Mouse (Mus musculus): ENCODE measurements around the gene Cby1.
A peak's percentile ranks its signal among the peaks of the same experiment; 100 is the strongest.
"Not testable (repeated sequence)": the region's sequence is repeated elsewhere in the genome, so short reads cannot be mapped to it uniquely, and the experiment has no call there.

The Cby1 gene

DNA sequence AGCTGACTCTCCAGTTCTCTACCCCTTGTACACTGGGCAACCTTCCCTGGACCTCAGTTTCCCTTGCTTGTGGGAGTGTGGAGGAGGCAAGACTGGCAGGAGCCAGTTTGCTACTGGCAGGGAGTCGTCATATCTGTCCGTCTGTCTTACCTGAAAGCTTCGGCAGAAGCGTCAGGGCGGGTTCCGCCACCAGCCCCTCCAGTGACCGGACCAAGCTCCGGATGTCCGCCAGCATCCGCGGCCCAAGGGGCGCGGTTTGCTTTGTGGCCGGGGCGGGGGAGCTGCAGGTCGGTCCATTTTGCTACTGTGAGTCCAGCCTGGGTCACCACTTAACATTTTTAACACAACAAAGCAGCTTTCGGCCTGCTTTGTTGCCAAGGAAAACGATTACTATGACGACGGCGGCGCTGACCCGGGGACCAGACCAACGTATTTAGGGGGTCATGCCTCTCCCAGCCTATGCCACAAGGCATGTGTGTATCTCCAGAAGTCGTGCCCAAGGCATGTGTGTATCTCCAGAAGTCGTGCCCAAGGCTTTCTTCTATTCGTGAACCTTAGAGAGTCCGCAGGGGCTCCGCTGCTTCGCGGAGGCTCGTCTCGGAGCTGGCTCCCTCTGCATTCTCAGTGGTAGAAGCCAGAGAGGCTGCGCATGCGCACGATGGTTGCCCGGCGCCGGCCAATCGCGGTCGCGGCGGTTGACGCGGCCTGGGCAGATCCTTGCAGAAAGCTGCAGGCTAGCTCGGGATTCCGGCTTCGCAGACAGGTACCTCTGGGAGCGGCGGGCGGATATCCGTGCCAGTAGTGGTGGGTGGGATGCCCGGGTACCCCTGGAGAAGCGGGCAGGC, at the start of gene Cby1, which contains the start of gene Fam227a:
Cby1 (plus strand) TSS at position 669 of the 845 bp plus-strand sequence.
Fam227a (minus strand) TSS at position 426 of the 845 bp plus-strand sequence.
- DNase-seq (ENCODE audit: low spot score in 2 of 2): peak; percentile 91 to 92

GRCm38 (mm10) chr15:79609226-79609625, 49.8 kb upstream of the Cby1 start:
- DNase-seq (ENCODE audit: low spot score in 2 of 2): no peak

GRCm38 (mm10) chr15:79615501-79615900, 43.5 kb upstream of the Cby1 start:
- DNase-seq (ENCODE audit: low spot score in 2 of 2): no peak

GRCm38 (mm10) chr15:79616729-79617128, 42.3 kb upstream of the Cby1 start:
- no peak for DNase-seq (ENCODE audit: low spot score in 2 of 2)

GRCm38 (mm10) chr15:79617135-79617534, 41.9 kb upstream of the Cby1 start:
- DNase-seq (ENCODE audit: low spot score in 2 of 2): no peak

DNA sequence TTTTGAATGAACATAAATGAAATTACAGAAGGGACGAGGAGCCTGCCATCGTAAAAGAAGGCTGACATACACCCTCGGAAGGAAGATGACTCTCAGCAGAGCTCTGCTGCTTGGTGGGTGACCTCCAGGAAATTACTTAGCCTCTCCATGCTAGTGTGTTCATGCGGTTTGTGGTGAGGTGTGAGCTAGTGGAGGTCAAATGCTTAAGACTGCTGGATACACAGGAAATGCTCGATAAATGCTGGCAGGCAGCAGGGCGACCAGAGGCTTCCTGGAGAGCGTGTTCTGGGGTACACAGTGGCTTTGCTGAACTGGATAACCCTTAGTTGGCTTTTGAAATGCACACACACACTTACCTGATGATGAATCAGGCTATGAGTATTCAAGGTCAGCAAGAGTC, 40.5 kb upstream of the Cby1 start:
- DNase-seq (ENCODE audit: low spot score in 2 of 2): no peak

- DNase-seq (ENCODE audit: low spot score in 2 of 2): no peak
These were observed 39.1 kb upstream of the Cby1 start for GRCm38 (mm10) chr15:79619770-79620414.

DNA sequence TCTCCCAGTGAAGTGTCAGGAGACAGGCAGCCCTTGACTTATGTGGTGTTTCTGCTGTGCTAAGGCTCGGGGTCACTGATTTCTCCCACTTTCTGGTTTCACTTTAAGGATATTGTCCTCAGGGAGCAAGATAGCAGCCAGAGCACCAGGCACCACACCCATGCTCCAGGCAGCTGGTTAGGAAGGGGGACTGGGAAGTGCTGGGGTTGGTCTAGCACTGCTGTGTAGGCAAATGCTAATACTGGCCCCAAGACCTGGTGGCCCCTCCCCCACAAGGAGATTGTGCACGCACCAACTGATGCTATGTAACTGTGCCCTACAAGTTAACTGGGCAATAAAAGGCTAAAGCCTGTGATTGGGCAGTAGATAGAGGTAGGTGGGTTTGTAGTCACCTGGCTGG, 28.5 kb upstream of the Cby1 start:
- no peak for DNase-seq (ENCODE audit: low spot score in 2 of 2)

- DNase-seq (ENCODE audit: low spot score in 2 of 2): no peak
These were observed 17.7 kb upstream of the Cby1 start for GRCm38 (mm10) chr15:79641135-79641817.

DNA sequence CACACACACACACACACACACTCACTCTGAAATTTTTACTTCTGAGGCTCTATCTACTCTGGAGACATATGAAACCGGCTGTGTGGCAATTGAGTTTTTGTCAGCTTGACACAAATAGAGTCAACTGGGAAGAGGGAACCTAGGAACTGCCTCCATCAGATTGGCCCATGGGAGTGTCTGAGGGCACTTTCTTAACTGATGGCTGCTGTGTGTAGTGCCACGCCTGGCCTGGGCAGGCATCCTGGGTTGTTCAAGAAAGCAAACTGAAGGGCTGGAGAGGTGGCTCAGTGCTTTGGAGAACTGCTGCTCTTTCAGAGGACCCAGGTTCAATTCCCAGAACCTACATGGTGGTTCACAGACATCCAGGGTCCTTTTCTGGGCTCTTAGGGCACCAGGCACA, 13.5 kb upstream of the Cby1 start:
- DNase-seq (ENCODE audit: low spot score in 2 of 2): no peak

DNA sequence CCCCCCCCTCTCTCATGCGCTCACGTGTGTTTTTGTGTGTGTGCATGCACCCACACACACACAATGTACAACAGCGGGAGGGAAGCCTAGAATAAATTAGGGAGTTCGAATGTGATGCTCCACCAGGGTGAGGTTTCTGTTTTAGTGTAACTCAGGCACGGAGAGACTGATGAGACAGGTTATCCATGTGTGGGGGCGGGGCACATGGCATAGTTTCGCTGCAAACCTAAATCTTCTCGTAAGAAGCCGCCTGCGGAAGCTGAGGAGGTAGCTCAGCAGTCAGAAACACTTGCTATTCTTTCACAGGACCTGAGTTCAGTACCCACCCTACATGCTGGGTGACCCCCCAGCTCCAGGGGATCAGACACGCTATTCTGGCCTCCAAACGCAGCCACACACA, 10.9 kb upstream of the Cby1 start:
- no peak for DNase-seq (ENCODE audit: low spot score in 2 of 2)

DNA sequence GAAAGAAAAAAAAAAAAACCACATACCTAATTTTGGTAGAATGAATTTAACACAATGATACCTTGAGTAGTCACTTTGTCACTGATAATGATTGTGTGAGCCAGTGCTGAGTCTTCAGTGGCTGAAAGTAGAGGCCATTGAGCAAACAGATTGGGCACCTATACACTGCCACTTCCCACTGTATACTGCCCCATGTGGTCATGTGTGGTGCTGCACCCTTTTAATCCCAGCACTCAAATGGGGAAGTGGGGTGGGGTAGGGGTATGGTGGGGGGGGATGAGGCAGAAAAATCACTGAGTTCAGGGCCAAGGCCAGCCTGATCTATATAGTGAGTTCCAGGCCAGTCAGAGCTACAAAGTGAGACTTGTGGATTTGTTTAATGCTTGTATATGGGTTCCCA, 8.4 kb upstream of the Cby1 start:
- DNase-seq (ENCODE audit: low spot score in 2 of 2): no peak

- DNase-seq (ENCODE audit: low spot score in 2 of 2): no peak
These were observed 7.5 kb upstream of the Cby1 start for GRCm38 (mm10) chr15:79651481-79651880.

DNA sequence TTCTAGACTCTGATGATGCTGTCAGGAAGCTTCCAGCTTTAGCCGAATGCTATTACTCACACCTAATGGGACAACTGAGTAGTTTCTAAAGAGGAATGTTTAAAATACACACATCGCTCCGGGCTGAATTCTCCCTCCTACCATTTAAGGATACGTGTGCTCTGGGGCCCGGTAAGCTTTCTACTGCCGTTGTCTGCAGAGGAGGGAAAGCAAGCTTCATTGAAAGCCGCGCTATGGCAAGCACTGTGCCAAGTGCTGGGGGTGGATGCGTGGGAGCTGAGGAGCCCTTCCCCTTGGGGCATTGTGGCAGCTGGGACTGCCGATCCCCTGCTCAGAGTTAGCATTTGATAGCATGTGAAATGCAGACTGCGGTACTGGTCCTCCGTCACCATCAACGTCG, 2.5 kb upstream of the Cby1 start:
- no peak for DNase-seq (ENCODE audit: low spot score in 2 of 2)

DNA sequence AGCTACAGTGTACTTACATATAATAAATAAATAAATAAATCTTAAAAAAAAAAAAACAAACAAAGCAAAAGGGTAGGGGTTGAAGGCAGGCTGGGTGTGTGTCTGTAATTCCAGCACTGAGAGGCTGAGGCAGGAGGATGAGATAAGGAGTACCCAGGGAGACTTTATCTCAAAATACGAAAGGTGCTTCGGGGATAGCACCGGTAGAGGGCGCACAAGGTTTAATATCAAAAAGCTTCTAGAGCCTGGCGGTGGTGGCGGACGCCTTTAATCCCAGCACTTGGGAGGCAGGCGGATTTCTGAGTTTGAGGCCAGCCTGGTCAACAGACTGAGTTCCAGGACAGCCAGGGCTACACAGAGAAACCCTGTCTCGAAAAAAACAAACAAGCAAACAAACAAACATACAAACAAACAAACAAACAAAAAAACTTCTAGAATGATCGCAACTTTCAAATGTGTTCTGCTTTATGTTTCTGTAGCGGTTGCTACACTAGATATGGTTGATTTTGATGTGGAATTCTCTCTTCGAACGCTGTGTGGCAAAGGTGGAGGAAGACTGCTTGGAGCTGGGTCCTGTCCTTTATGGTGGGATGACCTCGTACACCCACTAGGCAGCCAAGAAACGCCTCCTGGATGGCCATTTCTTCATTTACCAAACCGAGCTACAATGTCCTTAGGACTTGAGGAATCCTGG, 1.0 kb upstream of the Cby1 start:
- peak; percentile 64 to 73 for DNase-seq (ENCODE audit: low spot score in 2 of 2)

DNA sequence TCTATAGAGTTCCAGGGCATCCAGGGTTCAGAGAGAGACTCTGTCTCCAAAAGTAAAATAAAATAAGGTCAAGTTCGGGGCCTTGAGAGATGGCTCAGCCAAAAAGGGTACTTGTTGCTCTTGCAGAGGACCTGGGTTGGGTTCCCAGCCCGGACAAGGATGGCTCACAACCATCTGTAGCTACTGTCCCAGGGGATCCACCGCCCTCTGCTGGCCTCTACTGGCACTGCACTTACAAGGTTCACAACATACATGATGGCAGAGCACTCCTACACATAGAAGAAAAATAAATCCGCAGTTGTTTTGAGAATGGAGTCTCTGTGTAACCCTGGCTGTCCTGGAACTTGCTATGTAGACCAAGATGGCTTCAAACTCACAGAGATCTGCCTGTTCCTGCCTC, 2.9 kb downstream of the Cby1 start:
- no peak for DNase-seq (ENCODE audit: low spot score in 2 of 2)

- DNase-seq (ENCODE audit: low spot score in 2 of 2): no peak
These were observed 5.7 kb downstream of the Cby1 start for GRCm38 (mm10) chr15:79664666-79665065.

GRCm38 (mm10) chr15:79669195-79669594, 10.2 kb downstream of the Cby1 start:
- DNase-seq (ENCODE audit: low spot score in 2 of 2): no peak

DNA sequence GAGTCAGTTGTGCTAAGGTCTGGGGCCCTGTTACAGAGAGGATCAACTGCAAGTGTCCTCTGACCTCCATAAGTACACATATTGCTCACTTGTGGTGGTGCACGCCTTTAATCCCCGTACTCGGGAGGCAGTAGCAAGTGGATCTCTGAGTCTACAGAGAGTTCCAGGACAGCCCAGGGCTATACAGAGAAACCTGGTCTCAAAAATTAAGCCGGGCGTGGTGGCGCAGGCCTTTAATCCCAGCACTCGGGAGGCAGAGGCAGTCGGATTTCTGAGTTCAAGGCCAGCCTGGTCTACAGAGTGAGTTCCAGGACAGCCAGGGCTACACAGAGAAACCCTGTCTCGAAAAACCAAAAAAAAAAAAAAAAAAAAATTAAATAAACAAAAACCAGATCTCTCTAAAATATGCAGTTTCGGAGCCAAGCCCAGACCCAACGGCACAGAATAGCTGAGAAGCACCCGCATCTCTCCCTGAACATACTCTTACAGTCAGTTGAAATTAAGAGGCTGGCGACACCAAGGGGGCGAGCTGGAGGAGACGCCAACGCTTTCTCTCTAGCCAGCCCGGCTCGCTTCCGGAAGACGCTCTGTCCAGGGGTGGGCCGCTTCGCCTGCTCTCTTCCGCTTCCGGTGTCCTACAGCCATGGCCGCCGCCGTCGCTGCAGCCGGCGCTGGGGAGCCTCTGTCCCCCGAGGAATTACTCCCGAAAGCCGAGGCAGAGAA, 11.4 kb downstream of the Cby1 start, which contains the start of gene Tomm22:
Tomm22 (plus strand) TSS at position 613 of the 723 bp plus-strand sequence.
- peak; percentile 68 to 82 for DNase-seq (ENCODE audit: low spot score in 2 of 2)

- DNase-seq (ENCODE audit: low spot score in 2 of 2): no peak
These were observed 11.9 kb downstream of the Cby1 start for GRCm38 (mm10) chr15:79670972-79671299.

GRCm38 (mm10) chr15:79671828-79672348, 12.9 kb downstream of the Cby1 start:
- not testable (repeated sequence) for DNase-seq (ENCODE audit: low spot score in 2 of 2)

All from urinary bladder, adult 18-20 months (tissue).